Mouse (Mus musculus) lung, postnatal 0 days (tissue): ENCODE results near the gene Ccn1.

Experiments
- CTCF ChIP-seq: IDR thresholded peaks from 2 replicates; pipeline ENCODE4 v1.5.1; 2016; ENCODE audit warnings: antibody characterized with exemption, mild to moderate bottlenecking
- EP300 ChIP-seq: IDR thresholded peaks from 2 replicates; pipeline ENCODE4 v1.6.1; 2016; ENCODE audit warnings: antibody characterized with exemption, mild to moderate bottlenecking, control low read depth

GRCm38 (mm10) chr3:145651029-145651977, 1.5 kb upstream of the Ccn1 start:
- TF ChIP-seq CTCF (no peak), EP300 (no peak; the same call in 1 of the 2 replicates)
